ENCODE assay signal across 11 mouse cellular contexts in the genomic region with DNA sequence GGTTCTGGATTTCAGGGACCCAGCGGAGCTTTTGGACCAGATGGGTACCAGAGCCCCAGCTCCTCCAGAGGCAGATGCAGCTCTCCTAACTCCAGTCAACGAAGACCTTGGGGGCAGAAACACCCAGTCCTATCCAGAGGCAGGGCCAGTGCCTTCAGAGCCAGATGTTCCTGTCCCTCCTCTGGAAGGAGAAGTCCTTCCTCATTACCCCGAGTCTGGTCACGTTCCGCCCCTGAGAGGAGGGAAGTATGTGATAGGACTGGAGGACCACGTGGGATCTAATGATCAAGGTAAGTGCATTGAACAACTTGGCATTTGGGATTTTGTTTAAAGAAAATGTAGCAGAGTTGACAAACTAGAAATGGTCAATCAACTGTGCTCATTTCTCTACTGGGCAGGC.
"Had no signal": no experiment of that assay in that cellular context is flagged by ENCODE, and none has a peak within 500 bp of the region (broad histone marks: within the 10 kb centered on the region; RNA-seq: fewer than 3 reads in every experiment).

No protein-coding gene starts in this region.

- DNase-seq: kidney, adult 11 months; kidney, adult 9 months; kidney, postnatal 10 days; lung, adult 18-20 months; midbrain, embryonic 14.5 days; right cerebral cortex, adult 18-20 months; right cerebral cortex, postnatal 25 days; thymus, postnatal 36 days had no signal

- H3K9me3 ChIP-seq: limb, embryonic 12.5 days had no signal

- H3K9ac ChIP-seq: limb, embryonic 12.5 days; liver, embryonic 14.5 days had no signal

- H3K4me2 ChIP-seq: limb, embryonic 12.5 days had no signal

- H3K27me3 ChIP-seq: limb, embryonic 12.5 days had no signal

- H3K4me3 ChIP-seq: left cerebral cortex, adult 2 months; limb, embryonic 12.5 days had no signal

- H3K27ac ChIP-seq: left cerebral cortex, adult 2 months; limb, embryonic 12.5 days; liver, embryonic 14.5 days had no signal
